Mouse (Mus musculus) forebrain, embryonic 10.5 days (tissue): ENCODE measurements around the gene Abl2. TPM values are rescaled to one million over a fixed set of nuclear protein-coding genes. Genes with fewer than 3 reads are reported as not detected.
"Not testable (repeated sequence)": the region's sequence is repeated elsewhere in the genome, so short reads cannot be mapped to it uniquely, and the experiment has no call there.

Experiments
- DNase-seq: peaks from one replicate; pipeline ENCODE4 v3.0.0-alpha.2; 2017; ENCODE audit warnings: low spot score; ENCODE audit errors: extremely low spot score
- H3K27ac ChIP-seq: fragments of 300-500 bp; sonication (generic); 2 replicates; pipeline ENCODE4 v1.5.1; 2016; ENCODE audit warnings: mild to moderate bottlenecking
- H3K27me3 ChIP-seq: fragments of 300-500 bp; sonication (generic); 2 replicates; pipeline ENCODE4 v1.6.1; 2016; ENCODE audit warnings: mild to moderate bottlenecking; ENCODE audit not compliant: poor library complexity, severe bottlenecking
- H3K36me3 ChIP-seq: fragments of 300-500 bp; sonication (generic); replicated peaks from 2 replicates; pipeline ENCODE4 v1.6.1; 2016; ENCODE audit warnings: mild to moderate bottlenecking, moderate library complexity
- H3K4me1 ChIP-seq: fragments of 300-500 bp; sonication (generic); 2 replicates; pipeline ENCODE4 v1.6.1; 2016
- H3K4me3 ChIP-seq: fragments of 300-500 bp; sonication (generic); 2 replicates; pipeline ENCODE4 v1.5.1; 2016; ENCODE audit warnings: mild to moderate bottlenecking, moderate library complexity
- H3K9me3 ChIP-seq: fragments of 300-500 bp; sonication (generic); 2 replicates; pipeline ENCODE4 v1.6.1; 2016; ENCODE audit warnings: mild to moderate bottlenecking, moderate library complexity
- WGBS: fragments of 180-500 bp; shearing (Covaris S2); methylation state at CpG from one replicate; pipeline ENCODE4 v1.1.7; 2016; 5-methylcytosine and 5-hydroxymethylcytosine counted together
- polyA plus RNA-seq: library from polyadenylated mRNA; unstranded; fragments of >200 nt; fragmentation: Nextera tagmentation; extraction: Ambion mirVana; gene quantifications from 2 replicates; pipeline ENCODE4 v1.2.1, GENCODE M21; 2016

Gene Abl2
- polyA plus RNA-seq, result 4.8 and 5.0 TPM in 2 replicates

DNA sequence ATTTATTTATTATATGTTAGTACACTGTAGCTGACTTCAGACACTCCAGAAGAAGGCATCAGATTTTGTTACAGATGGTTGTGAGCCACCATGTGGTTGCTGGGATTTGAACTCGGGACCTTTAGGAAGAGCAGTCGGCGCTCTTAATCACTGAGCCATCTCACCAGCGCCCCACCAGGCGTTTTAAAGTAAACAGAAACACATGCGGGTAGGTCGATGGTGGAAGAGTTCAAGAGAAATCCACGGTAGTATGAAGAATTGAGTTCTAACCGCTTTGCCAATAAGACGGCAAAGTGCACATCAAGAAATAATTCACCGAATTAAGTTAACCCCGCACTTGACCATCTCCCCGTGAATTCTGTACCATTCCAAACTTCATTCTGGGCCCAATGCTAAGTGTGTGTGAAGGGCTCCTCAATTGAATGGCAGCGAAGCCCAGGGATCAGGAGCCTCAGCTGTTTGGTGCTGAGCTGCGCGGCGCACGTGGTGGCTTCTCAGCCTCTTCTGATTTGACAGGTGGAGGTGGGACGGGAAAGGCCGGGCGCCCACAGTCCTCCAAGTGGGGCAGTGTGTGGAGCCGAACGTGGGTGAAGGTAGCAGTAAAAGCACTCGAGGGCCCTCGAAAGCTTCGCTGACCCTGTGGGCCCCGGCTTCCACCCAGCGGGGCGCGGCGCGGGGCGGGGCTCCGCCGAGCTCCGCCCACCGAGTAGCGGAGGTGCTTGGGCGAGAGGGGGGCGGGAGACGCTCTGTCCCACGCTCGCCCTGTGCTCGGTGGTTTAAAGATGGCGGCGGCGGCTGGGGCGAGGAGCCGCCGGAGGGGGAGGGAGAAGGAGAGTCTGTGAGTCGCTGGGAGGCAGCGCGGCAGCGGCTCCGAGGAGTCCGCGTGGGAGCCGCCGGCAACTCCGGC lies at the start of gene Abl2:
TSS of gene Abl2 (plus strand) at position 763 of the 907 bp plus-strand sequence.
- Histone ChIP-seq H3K9me3 (no peaks in the 10 kb centered on the region), H3K4me1 (peaks cover 20% of the 10 kb centered on the region), H3K27ac (peak within 1 kb of the TSS; percentile 100), H3K4me3 (peak within 1 kb of the TSS; percentile 98), H3K27me3 (no peaks in the 10 kb centered on the region; the same call in 1 of the 2 replicates), H3K36me3 (no peaks in the 10 kb centered on the region)
- DNase-seq, result peak; percentile 84
- WGBS, result 10% methylated on average over 60 of the region's 60 CpGs

DNA sequence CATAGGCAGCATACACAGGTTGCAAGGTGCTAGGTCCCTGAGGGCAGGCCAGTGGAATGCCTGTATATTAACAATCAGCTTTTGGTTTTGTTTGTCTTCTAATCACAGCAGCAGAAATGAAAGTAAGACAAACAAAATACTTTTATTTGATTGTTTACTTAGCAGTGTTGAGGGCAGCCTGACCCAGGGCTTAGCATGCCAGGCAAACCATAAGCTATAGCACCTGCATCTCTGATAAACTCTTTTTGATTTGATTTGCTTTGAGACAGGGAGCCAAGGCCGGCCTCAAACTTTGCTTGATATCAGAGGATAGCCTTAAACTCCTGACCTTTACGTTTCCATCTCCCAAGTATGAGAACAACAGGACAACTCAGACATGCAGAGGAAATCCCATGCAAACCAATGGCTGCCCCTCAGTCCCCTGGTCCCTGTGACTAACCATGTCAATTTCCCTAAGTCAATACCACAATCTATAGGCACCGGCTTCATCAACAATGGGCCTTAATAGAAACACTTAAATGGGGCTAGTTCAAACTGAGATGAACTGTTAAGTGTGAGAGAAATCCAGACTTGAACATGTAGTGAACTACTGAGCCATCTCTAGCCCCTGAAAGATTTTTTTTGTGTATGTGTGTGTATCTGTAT lies 38.3 kb upstream of the Abl2 start:
- no peak overlapping the region for H3K4me3 ChIP-seq
- no peak for DNase-seq
- H3K9me3 ChIP-seq, result no peaks in the 10 kb centered on the region
- H3K4me1 ChIP-seq, result peaks cover 5% of the 10 kb centered on the region
- H3K36me3 ChIP-seq, result no peaks in the 10 kb centered on the region
- no peaks in the 10 kb centered on the region for H3K27me3 ChIP-seq
- WGBS, result 81% methylated on average over 3 of the region's 3 CpGs
- no peak overlapping the region for H3K27ac ChIP-seq

DNA sequence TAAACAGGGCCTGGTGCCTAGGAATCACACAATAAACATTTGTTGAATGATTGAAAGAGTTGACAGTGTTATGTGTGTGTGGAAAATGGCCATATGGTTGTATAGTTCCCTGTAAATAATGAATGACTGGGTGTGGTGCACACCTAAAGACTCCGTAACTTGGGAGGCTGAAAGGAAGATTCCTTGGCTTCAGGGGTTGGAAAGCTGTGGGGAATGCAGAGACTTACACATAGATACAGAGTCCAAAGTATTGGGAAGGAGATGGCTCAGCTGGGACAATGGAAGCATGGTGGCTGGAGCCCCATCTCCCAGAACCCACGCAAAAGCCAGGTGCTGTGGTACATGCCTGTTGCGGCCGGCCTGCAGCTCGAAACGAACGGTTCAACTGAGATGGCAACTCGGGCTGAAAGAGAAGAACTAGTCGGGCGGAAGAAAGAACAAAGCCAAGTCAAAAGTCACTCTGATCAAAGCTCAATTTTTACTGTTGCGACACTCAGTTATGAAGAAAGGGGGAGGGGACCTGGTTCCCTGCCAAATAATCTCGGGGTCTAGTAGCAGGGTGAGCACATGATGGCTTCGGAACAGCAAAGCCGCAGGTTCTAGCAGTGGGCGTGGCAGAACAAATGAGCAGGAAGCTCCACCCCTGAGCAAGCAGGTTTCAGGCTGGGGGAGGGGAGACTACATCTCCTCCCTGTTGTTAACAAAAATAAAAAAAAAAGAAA lies 36.6 kb upstream of the Abl2 start:
- 69% methylated on average over 15 of the region's 15 CpGs for WGBS
- no peak for DNase-seq
- Histone ChIP-seq H3K4me1 (peaks cover 5% of the 10 kb centered on the region), H3K36me3 (no peaks in the 10 kb centered on the region), H3K27ac (no peak overlapping the region), H3K27me3 (no peaks in the 10 kb centered on the region), H3K4me3 (no peak overlapping the region), H3K9me3 (no peaks in the 10 kb centered on the region)

DNA sequence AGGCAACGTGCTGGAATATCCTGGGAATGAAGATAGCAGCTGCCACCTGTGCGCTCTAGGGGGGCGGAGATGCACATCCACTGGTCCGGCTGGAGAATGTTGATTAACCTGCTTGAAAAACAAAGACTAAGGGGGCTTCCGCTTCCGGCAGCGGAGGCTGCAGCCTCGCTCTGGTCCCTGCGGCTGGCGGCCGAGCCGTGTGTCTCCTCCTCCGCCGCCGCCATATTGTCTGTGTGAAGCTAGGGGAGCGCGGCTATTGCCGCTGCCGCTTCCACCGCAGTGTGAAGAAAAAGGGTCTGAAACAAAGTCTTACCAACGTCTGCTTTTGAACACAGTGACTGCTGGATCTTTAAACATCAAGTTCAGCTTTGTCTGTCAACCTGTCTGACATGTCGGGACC lies 34.7 kb upstream of the Abl2 start, which contains the start of gene Gm10031:
TSS of gene Gm10031 (plus strand) at position 171 of the 400 bp plus-strand sequence.
- not testable (repeated sequence) for H3K4me3 ChIP-seq, H3K27ac ChIP-seq, H3K27me3 ChIP-seq, H3K36me3 ChIP-seq, H3K9me3 ChIP-seq, DNase-seq, H3K4me1 ChIP-seq
- WGBS, result 95% methylated on average over 22 of the region's 22 CpGs

DNA sequence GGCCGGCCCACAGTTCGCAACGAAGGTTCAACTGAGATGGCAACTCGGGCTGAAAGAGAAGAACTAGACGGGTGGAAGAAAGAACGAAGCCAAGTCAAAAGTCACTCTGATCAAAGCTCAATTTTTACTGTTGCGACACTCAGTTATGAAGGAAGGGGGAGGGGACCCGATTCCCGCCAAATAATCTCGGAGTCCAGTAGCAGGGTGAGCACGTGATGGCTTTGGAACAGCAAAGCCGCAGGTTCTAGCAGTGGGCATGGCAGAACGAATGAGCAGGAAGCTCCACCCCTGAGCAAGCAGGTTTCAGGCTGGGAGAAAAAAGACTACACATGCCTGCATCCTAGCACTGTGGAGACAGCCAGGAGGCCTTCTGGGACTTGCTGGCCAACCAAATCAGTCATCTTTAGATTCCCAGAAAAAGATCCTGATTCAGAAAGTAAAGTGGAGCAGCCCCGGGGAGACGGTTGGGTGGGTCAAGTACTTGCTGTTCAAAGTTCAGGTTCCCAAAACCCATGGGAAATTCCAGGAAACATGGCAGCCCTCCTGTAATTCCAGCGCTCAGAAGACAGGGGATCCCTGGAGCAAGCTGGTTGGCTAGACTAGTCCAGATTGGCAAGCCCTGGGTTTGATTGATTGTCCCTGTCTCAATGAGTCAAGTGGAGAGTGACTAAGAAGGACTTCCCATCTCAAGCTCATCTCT lies 26.0 kb upstream of the Abl2 start:
- 94% methylated on average over 16 of the region's 16 CpGs for WGBS

DNA sequence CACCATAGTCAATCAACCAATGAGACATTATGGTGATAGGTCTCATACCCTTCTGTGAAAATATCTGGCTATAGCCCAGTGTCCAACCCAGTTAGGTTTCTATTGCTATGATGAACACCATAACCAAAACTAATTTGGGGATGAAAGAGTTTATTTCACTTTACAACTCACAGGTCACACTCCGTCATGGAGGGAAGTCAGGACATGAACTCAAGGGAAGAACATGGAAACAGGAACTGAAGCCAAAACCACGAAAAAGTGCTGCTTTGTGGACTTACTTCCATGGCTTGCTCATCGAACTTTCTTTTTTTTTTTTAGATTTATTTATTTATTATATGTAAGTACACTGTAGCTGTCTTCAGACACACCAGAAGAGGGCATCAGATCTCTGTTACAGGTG lies 25.1 kb upstream of the Abl2 start:
- H3K36me3 ChIP-seq, result no peaks in the 10 kb centered on the region
- no peaks in the 10 kb centered on the region for H3K9me3 ChIP-seq
- DNase-seq, result no peak
- WGBS, result 93% methylated on average over 3 of the region's 3 CpGs
- no peaks in the 10 kb centered on the region for H3K4me1 ChIP-seq
- H3K27ac ChIP-seq, result no peak overlapping the region
- no peak overlapping the region for H3K4me3 ChIP-seq
- no peaks in the 10 kb centered on the region for H3K27me3 ChIP-seq

More for the DNA sequence above, 26.0 kb upstream of the Abl2 start:
- not testable (repeated sequence) for H3K36me3 ChIP-seq, DNase-seq, H3K27me3 ChIP-seq, H3K4me1 ChIP-seq, H3K27ac ChIP-seq, H3K9me3 ChIP-seq, H3K4me3 ChIP-seq

DNA sequence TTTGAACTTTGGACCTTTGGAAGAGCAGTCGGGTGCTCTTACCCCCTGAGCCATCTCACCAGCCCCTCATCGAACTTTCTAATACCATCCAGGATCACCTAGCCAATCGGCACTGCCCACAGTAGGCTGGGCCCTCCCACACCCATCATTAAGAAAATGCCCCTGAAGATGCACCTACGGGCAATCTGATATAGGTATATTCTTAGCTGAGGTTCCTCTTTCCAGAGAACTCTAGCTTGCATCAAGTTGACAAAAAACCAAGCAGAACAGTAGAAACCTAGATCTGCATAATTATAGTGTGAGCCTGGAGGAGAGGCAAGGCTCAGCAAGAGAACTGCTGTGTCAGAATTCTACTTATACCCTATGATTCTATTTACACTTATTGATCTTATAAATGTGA lies 24.7 kb upstream of the Abl2 start:
- WGBS, result 90% methylated on average over 4 of the region's 4 CpGs

DNA sequence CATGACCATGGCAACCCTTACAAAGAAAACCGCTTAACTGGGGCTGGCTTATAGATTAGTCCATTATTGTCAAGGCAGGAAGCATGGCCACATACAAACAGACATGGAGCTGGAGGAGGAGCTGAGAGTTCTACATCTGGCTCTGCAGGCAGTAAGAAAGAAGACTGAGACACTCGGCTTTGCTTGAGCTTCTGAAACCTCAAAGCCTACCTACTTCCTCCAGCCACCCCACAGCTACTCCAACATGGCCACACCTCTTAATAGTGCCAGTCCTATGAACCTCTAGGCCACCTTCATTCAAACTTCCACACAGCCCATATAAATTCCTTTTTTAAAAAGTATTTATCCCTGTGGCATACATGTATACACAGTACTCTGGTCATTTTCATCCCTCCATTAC lies 21.6 kb upstream of the Abl2 start:
- DNase-seq, result no peak
- no peaks in the 10 kb centered on the region for H3K27me3 ChIP-seq
- H3K4me1 ChIP-seq, result no peaks in the 10 kb centered on the region
- H3K27ac ChIP-seq, result no peak overlapping the region
- H3K36me3 ChIP-seq, result no peaks in the 10 kb centered on the region
- H3K4me3 ChIP-seq, result no peak overlapping the region
- no peaks in the 10 kb centered on the region for H3K9me3 ChIP-seq
- WGBS, result 81% methylated on average over 2 of the region's 2 CpGs

More for the DNA sequence above, 24.7 kb upstream of the Abl2 start:
- DNase-seq, result no peak
- H3K27ac ChIP-seq, result no peak overlapping the region
- H3K27me3 ChIP-seq, result no peaks in the 10 kb centered on the region
- no peaks in the 10 kb centered on the region for H3K36me3 ChIP-seq
- H3K4me3 ChIP-seq, result no peak overlapping the region
- H3K4me1 ChIP-seq, result no peaks in the 10 kb centered on the region
- H3K9me3 ChIP-seq, result no peaks in the 10 kb centered on the region

DNA sequence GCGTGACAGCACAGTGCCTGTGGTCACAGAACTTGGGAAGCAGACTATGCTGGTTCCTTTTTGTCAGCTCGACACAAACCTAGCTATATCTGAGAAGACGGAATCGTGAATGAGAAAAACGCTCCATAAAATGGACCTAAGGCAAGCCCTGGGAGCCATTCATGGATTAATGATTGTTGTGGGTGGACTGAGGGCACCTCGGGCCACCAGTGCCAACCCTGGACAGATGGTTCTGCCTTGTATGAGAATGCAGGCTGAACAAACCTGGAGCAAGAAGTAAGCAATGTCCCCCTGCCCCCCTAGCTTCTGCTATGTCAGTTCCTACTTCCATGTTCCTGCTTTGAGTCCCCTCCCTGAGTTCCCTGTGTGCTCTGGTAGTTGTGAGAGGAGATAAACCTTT lies 20.9 kb upstream of the Abl2 start:
- 84% methylated on average over 6 of the region's 6 CpGs for WGBS

DNA sequence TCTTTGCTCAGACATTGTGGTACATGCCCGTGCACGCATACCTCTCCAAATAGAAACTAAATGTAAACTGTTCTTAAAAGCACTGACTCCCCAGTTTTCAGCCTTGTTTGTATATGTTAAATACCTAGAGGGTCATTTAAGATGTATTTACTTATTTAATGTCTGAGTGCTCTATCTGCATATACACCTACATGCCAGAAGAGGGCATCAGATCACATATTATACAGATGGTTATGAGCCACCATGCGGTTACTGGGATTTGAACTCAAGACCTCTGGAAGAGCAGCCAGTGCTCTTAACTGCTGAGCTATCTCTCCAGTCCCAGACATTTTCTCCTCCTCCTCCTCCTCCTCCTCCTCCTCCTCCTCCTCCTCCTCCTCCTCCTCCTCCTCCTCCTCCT lies 20.2 kb upstream of the Abl2 start:
- Histone ChIP-seq H3K4me3 (no peak overlapping the region), H3K4me1 (no peaks in the 10 kb centered on the region), H3K27ac (no peak overlapping the region), H3K27me3 (no peaks in the 10 kb centered on the region), H3K9me3 (no peaks in the 10 kb centered on the region), H3K36me3 (no peaks in the 10 kb centered on the region)
- 80% methylated on average over 3 of the region's 3 CpGs for WGBS
- DNase-seq, result no peak

More for the DNA sequence above, 20.9 kb upstream of the Abl2 start:
- no peak for DNase-seq
- Histone ChIP-seq H3K4me3 (no peak overlapping the region), H3K27me3 (no peaks in the 10 kb centered on the region), H3K9me3 (no peaks in the 10 kb centered on the region), H3K36me3 (no peaks in the 10 kb centered on the region), H3K4me1 (no peaks in the 10 kb centered on the region), H3K27ac (no peak overlapping the region)

DNA sequence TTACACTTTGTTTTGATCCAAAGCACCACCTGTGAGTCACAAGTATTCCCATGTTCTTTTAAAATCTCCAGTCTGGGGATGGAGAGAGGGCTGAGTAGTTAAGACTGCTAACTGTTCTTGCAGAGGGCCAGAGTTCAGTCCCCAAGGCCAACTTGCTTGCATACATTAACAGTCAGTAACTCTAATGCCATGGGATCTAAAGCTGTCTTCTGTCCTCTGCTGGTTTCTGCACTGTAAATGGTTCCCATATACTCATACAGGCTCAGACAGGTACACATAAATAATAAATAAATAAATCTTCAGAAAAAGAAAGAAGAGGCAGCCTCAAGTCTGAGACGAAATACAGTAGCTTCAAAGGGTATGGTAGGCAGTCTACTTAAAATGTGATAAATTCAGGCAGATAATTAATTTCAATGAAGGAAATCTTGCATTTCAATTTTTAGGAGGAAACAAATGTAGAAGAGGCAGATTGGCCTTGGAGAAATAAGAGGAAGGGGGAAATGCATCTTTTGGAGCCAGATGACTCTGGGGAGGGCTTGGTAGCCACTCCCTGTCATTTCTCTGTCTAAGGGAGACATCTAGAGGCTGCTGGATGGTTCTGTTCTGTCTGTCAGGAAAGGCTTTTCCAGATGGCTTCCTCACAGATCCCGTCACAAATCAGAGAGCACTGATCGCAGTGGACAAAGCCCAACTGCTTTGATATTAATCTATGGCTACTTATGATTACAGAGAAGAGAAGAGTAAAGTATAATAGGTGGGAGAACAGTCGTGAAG lies 18.6 kb upstream of the Abl2 start:
- no peaks in the 10 kb centered on the region for H3K27me3 ChIP-seq
- WGBS, result 56% methylated on average over 4 of the region's 4 CpGs
- no peak overlapping the region for H3K4me3 ChIP-seq
- H3K9me3 ChIP-seq, result no peaks in the 10 kb centered on the region
- no peak for DNase-seq
- H3K36me3 ChIP-seq, result no peaks in the 10 kb centered on the region
- peaks cover 4% of the 10 kb centered on the region for H3K4me1 ChIP-seq
- H3K27ac ChIP-seq, result no peak overlapping the region

DNA sequence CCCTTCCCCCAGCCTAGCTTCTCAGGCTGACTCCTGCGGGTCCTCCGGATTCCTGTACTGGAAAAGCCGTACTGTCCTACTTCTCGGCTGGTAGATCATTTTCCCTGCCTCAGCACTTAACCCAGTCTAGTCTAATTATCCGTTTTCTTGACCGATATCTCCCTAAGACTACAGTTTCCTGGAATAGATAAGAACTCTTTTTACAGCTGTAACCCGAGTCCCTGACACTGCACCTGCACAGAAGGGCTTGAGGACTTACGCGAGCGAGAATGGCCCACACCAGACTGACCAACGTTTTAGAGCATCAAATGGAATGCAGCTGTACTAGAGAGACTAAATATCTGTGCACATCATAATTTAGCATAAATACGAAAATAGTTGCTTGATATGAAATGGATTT lies 14.6 kb upstream of the Abl2 start:
- Histone ChIP-seq H3K4me1 (peaks cover 4% of the 10 kb centered on the region), H3K4me3 (no peak overlapping the region), H3K27ac (no peak overlapping the region), H3K36me3 (no peaks in the 10 kb centered on the region), H3K27me3 (no peaks in the 10 kb centered on the region), H3K9me3 (no peaks in the 10 kb centered on the region)
- WGBS, result 48% methylated on average over 12 of the region's 12 CpGs
- DNase-seq, result no peak
